Mouse (Mus musculus) cerebellum, adult 8-10 months (tissue): ENCODE data around the gene Sar1b.

ENCODE experiments used
- DNase-seq: peaks from one replicate; pipeline ENCODE4 v3.0.0; 2022

Sar1b gene

DNA sequence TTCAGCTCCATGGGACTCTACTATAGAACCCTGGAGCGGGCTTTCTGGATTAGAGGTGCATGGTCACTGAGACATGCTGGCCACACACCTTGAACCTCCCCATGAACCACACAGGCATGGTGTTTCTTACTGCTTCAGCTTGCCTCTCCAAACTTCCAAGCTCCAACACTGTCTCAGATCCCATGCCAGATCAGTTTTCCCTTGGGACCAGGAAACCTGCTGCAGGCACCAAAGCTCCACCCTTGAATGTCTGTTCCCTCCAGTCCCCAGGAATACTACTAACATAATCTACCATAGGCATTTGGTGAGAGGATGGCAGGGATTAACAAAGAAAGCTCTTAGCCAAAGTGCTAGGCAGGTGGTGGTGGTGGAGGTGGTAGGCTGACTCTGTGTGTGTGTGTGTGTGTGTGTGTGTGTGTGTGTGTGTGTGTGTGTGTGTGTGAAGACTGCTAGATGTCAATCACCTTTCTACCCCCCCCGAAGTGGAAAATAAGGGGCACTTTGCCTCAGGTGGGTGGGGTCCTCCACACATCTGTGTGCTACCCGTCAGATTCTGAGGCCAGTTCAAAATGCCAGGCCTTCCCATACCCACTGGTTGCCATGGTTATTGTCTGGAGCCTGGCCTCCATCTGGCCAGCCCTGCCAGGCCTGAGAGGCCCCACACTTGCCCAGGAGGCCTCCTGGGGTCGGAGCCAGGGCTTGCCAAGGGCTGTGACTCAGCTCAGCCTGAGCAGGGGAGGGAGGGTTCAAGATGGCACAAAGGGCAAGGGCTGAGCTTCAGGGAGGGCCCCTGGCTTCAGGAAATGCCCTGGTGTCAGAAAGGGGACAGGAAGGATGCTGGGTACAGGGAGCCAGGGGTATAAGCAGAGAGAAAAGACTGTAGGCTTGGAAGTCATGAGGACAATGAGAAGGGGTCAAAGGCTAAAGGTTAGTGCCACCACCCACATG, 68.7 kb downstream of the Sar1b start:
- DNase-seq, result peak; percentile 90

DNA sequence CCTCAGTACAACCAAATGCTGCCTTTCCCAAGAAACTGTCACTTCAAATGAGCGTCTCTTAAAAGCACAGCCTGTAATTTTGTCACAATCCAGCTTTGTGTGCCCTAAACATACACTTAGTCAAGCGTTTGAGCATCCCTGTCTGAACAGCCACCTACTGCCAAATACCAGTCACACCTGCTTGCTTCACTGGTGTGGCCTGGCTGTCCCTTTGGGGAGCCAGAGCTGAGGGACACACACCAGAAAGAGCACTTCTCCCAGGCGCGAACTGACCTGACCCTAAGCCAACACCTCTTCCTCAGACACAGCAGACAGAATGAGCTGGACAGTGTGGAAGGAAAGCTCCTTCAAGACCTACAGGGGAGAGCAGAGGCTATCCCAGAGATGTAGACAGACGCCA, 69.5 kb downstream of the Sar1b start:
- DNase-seq, result no peak

DNA sequence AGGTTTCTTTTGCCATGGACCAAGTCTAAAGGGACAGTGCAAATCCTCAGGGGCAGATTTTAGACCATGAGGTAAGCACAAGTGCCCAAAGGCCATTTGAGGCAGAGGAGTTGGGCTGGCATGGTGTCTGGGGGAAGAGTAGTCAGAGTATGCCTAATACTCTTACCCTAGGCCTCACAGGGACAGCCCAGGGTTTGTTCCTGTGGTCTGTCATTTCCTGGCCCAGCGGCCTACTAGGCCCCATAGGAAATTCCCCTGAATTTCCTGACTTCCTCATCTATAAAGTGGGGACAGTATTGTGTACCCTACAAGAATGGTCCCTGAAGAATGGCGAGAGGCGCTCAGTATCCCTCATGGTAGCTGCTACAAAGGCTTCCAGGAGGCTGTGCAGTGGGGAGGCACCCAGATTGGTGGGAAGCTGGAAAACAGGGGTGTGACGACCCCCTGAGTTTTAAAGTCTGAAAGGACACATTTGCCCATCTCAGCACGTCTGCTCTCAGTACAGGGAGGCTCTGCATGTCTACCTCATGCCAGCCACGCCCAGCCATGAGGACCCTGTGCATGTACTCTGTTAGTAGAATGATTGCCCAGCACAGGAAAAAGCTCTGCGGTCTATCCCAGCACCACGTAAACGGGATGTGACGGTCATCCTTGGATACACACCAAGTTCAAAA, 70.0 kb downstream of the Sar1b start:
- no peak for DNase-seq

DNA sequence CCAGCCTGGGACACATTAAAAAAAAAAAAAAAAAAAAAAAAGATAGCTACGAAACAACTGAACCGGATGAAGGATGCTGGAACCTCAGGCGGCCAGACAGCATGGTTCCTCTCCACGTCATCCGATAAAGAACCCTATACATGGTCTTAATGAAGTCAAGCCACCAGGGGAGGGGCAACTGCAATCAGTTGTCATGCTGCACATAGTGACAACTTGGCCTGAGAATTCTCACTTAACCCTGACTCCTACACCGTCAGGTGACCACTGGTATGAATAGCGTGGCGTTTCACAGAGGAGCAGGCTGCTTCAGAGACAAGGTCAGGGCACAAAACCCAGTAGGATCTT, 70.6 kb downstream of the Sar1b start:
- no peak for DNase-seq

DNA sequence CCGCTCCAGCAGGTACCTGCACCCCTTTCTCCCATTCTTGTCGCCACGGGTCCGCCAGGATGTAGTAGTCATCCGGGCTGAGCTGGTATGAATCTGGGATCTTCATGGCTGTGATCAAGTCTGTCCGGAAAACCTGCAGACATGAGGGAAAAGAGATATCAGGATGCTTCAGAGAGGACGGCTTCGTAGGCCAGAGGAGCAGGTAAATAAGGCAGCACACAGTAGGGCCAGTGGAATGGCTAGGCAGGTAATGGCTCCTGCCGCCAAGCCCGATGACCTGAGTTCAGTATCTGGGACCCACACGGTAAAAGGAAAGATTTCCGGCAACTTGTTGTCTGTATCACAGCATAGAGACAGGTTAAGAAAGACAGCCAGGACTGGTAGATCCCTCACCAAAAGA, 72.1 kb downstream of the Sar1b start:
- DNase-seq, result no peak

DNA sequence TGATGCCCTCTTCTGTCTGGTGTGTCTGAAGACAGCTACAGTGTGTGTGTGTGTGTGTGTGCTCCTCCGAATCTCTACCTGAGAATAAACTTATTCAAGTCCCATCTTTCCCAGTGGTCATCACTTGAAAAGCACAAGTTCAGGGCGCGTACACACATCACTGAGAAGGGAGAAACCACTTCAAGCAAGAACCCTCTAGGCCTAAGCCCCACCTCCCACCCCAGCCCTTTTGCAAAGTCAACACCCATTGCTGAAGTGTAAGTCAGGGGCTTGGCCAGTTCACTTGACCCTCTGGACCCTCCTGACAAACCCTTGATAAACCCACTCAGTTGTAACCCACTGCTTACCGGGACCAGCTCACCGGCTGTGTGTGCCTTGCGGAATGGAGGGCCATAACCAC, 73.0 kb downstream of the Sar1b start:
- no peak for DNase-seq

DNA sequence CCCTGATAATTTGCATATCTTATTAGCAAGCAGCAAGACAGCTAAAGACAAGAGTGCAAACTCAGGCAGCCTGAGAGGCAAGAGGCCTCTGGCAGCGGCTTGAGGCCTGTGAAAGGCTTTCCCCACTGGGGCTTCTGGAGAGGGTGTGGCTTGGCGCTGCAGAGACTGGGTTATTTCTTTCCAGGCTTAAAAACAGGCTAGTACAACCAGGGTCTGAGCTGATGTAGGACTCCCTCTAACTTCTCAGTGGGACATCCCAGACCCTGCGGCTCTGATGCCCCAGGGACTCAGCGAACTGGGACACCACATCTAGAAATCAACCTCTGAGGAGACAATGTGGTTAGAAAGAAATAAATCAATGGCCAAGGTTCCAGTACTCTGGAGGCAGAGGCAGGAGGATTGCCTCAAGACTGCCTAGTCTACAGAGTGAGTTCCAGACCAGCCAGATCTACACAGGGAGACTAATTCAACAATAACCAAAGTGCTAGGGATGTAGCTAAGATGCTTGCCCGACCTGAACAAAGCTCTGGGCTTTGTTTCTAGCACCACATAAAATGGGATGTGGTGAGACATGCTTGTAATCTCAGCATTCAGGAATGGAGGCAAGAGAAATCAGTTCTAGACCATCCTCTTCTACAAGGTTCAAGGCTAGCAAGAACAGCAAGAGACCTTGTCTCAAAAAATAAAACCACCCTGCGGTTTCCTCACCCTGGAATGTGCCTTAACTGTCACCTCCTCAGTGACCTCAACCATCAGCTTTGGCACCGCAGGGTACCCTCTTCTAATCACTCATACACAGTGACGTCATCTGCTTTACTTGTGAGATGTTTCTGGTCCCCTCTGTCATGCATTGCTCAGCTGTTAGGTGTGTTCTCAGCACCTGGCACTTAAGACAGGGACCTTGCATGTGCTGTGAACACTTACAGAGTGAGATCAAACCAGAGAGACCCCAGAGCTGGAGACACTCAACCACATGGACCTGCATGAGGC, 74.0 kb downstream of the Sar1b start:
- DNase-seq, result no peak

DNA sequence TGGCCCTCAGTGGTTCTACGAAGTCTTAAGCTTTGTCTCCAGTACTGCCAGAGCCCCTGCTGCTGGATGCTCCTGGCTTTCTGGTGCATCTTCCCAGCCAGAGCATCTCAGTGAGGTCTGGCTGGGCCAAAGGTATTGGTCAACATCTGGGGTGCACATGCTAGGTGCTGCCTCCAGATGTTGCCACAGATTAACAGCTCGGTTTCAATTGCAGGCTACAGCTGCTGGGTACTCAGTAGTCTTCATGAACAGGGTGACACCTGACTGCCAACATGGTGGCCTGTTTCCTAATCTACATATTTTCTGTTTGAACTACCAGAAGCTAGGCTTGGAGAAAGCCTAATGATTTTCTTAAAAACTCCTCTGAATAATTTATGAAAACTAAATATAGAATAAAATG, 75.6 kb downstream of the Sar1b start:
- DNase-seq, result no peak

DNA sequence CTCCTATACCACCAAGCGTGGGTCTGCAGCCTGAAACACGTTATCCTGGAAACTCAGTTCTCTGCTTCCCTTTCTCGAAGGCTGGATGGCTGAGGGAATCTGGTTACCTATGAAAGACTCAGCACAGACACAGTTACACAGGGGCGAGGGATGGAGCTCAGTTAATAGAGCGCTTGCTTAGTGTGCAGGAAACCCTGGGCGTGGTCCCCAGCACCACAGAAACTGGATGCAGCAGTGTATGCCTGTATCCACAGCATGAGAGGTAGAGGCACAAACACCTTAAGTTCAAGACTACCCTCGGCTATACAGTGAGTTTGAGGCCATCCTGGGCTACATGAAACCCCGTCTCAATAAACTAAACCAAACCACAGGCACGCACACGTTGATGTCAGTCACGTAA, 76.5 kb downstream of the Sar1b start:
- DNase-seq, result no peak

DNA sequence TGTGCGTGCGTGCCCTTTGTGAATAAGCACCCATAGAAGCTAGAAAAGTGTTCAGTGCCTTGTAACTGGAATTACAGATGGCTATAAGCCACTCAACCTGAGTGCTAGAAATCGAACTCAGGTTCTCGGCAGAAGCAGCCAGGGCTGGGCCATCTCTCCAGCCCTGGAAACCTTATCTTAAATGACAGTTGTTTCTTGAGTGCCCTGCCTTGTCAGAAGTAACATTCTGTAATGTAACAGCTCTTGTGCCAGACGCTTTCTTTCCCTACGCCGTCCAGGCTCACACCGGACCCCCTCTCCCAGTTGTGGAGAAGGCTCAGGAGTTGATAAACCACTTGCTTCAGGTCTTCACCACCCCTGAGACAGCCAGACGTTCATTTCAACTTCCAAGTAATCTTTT, 77.2 kb downstream of the Sar1b start:
- no peak for DNase-seq

DNA sequence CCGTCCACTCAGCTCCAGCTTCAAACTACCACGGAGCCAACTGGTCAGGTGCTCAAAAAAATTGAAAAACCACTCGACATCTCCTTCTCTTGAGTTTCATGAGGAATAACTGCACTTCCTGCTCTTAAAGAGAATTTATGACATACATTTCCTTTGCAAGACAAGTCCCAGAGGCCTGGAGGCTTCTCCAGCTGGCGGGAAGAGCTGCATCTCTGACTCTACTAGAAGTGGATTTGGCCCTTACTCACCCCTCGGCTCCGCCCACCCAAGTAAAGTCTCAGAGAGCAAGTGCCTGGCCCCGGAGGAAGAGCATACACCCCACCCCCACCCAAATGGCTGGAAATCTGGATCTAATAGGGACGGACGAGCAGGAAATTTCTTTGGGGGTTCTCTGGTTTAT, 77.7 kb downstream of the Sar1b start:
- DNase-seq, result no peak
